Mouse (Mus musculus) MEL (cell line): ENCODE measurements around the gene Klf11.
A peak's percentile ranks its signal among the peaks of the same experiment; 100 is the strongest.

Experiments used
- CHD1 ChIP-seq: IDR thresholded peaks from 2 replicates; pipeline ENCODE4 v1.6.1; 2012; ENCODE audit warnings: low read depth, mild to moderate bottlenecking, inconsistent platforms, low read length, improper control_type of control experiment
- CTCF ChIP-seq, 3 experiments: IDR thresholded peaks in 2 of 3; conservative IDR thresholded peaks in 1 of 3; 2 replicates each; pipeline ENCODE4 v1.5.1; 2011 to 2012; ENCODE audit warnings: low read length in 3 of 3, low read depth in 2 of 3, mild to moderate bottlenecking in 2 of 3, improper control_type of control experiment in 1 of 3, inconsistent platforms in 1 of 3, mixed read lengths in 1 of 3, moderate library complexity in 1 of 3; ENCODE audit not compliant: control insufficient read depth in 1 of 3, insufficient read depth in 1 of 3, poor library complexity in 1 of 3, severe bottlenecking in 1 of 3
- E2F4 ChIP-seq: IDR thresholded peaks from 2 replicates; pipeline ENCODE4 v1.6.1; 2011; ENCODE audit warnings: low read depth, low read length, improper control_type of control experiment, borderline replicate concordance
- GABPA ChIP-seq: IDR thresholded peaks from 2 replicates; pipeline ENCODE4 v1.6.1; 2012; ENCODE audit warnings: low read depth, mild to moderate bottlenecking, inconsistent platforms, low read length, improper control_type of control experiment, moderate library complexity
- MYB ChIP-seq: IDR thresholded peaks from 2 replicates; pipeline ENCODE4 v1.6.1; 2011; ENCODE audit warnings: mild to moderate bottlenecking, low read depth, low read length, improper control_type of control experiment
- POLR2A ChIP-seq, 2 experiments: IDR thresholded peaks; 2 replicates each; pipeline ENCODE4 v1.6.1; 2011 to 2012; ENCODE audit warnings: low read length in 2 of 2, mild to moderate bottlenecking in 2 of 2, control low read depth in 1 of 2, improper control_type of control experiment in 1 of 2, low read depth in 1 of 2, moderate library complexity in 1 of 2; ENCODE audit not compliant: control insufficient read depth in 1 of 2, insufficient read depth in 1 of 2, poor library complexity in 1 of 2
- POLR2AphosphoS2 ChIP-seq: IDR thresholded peaks from 2 replicates; pipeline ENCODE4 v1.6.1; 2011; ENCODE audit warnings: low read length, improper control_type of control experiment
- SIN3A ChIP-seq: IDR thresholded peaks from 2 replicates; pipeline ENCODE4 v1.6.1; 2012; ENCODE audit warnings: low read length, improper control_type of control experiment, inconsistent platforms
- TAL1 ChIP-seq: IDR thresholded peaks from 2 replicates; pipeline ENCODE4 v1.6.1; 2012; ENCODE audit warnings: mild to moderate bottlenecking, inconsistent platforms, low read length, moderate library complexity, mixed read lengths
- ZNF384 ChIP-seq: IDR thresholded peaks from 2 replicates; pipeline ENCODE4 v1.6.1; 2012; ENCODE audit warnings: low read depth, mild to moderate bottlenecking, inconsistent platforms, low read length, improper control_type of control experiment

DNA sequence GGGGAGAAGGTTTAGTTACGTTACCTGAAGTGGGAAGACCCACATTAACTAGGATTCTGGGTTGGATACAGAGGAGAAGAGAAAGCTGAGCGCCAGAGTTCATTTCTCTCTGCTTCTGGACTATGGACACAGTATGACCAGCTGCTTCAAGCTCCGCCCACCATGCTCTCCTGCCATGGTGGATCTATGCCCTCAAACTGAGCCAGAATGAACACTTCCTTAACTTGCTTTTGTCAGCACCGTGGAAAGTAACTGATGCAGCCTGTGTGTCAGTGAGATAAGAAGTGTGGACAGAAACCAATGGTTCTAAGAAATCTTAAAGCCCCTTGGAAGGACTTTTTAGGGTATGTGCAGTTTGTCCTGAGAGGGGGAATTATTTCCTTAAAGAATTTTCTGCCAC lies 7.9 kb downstream of the Klf11 start:
- TF ChIP-seq CTCF (IDR thresholded peaks at IDR 0.05 in 2 of 3, conservative IDR thresholded peaks at IDR 0.05 in 1 of 3; ENCODE audit: control insufficient read depth in 1 of 3, insufficient read depth in 1 of 3, low read depth in 2 of 3, low read length in 3 of 3, poor library complexity in 1 of 3, severe bottlenecking in 1 of 3) (no peak), POLR2A (IDR thresholded peaks at IDR 0.05; ENCODE audit: control insufficient read depth in 1 of 2, insufficient read depth in 1 of 2, low read depth in 1 of 2, low read length in 2 of 2, poor library complexity in 1 of 2) (no peak), MYB (no peak), SIN3A (0 out of 2 replicates have a peak, but pooled peaks have one; percentile 39), POLR2AphosphoS2 (no peak), E2F4 (no peak), TAL1 (peak; percentile 47), ZNF384 (no peak), GABPA (no peak), CHD1 (no peak)
